Mouse (Mus musculus) Patski (cell line): Measurements from ENCODE around the gene Bmpr1b. TPM values are rescaled to one million over a fixed set of nuclear protein-coding genes. Genes with fewer than 3 reads are reported as not detected.

ENCODE experiments used
- ATAC-seq: fragments of 100-300 bp; one replicate; pipeline ENCODE4 v1.8.0; 2021
- CTCF ChIA-PET: fragments of 350-600 bp; sonication (Branson Sonifier 250); formaldehyde crosslinking; loops from one replicate; lab custom pipeline; 2022; ENCODE audit warnings: inconsistent platforms; lab: Charles Lee
- POLR2A ChIA-PET: fragments of 350-600 bp; sonication (Branson Sonifier 250); formaldehyde crosslinking; loops from one replicate; lab custom pipeline; 2022; ENCODE audit warnings: antibody characterized with exemption, inconsistent platforms; lab: Charles Lee
- DNase-seq: peaks from one replicate; pipeline ENCODE4 v3.0.0-alpha.2; 2011; ENCODE audit warnings: low read depth, low spot score
- H3K27me3 ChIP-seq: fragments of 371-371 bp; one replicate; pipeline ENCODE4 v1.5.1; 2021
- CTCF ChIP-seq: fragments of 100-300 bp; IDR thresholded peaks from one replicate; pipeline ENCODE4 v1.5.1; 2021
- in situ Hi-C: fragments of 300-500 bp; cut with MboI; formaldehyde crosslinking; loops from 3 replicates; pipeline ENCODE4 v1.11.1; 2018; ENCODE audit warnings: low pct_unique_long_range_greater_than_20kb, mixed read lengths
- polyA plus RNA-seq: library from polyadenylated mRNA; unstranded; gene quantifications from one replicate; pipeline ENCODE4 v1.2.3, GENCODE M21; 2021

The Bmpr1b gene
- polyA plus RNA-seq, 1 experiment from 2014 or later = not detected

DNA sequence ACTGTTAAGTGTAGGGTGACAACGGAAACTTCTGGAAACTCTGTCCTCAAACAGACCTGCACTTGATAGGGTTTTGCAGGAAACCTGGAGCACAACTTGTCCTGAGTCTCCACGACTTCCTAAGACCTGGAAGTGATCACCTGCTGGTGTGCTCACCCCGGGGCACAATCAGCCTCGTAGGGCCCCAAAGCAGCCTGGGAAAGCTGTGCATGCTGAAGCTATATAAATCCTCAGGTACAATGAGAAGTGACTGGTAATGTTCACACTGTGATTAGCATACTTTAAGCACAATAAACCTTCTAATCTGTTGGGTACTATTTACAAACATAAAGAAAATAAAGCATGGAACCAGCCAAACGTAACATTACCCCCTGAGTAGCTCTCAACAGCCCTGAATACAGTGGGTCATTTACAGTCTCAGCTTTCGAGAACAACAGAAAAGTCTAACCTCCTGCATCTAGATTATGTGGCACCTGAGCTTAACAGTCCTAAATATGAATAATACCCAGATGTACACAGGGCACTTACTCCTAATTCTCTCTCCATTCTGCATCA is 54.4 kb downstream of the Bmpr1b start:
- ChIA-PET POLR2A (interaction anchor here (1.1 kb wide), 1 partner anchor 28 kb away, joined by 3 read pairs; no protein-coding TSS in a partner anchor), CTCF (interaction anchor here (0.9 kb wide), 1 partner anchor 71 kb away, joined by 3 read pairs; no protein-coding TSS in a partner anchor)
- ATAC-seq (no peak), DNase-seq (no peak)
- no peaks in the 10 kb centered on the region for H3K27me3 ChIP-seq
- in situ Hi-C loops = no loop called here
- no peak for TF ChIP-seq CTCF

DNA sequence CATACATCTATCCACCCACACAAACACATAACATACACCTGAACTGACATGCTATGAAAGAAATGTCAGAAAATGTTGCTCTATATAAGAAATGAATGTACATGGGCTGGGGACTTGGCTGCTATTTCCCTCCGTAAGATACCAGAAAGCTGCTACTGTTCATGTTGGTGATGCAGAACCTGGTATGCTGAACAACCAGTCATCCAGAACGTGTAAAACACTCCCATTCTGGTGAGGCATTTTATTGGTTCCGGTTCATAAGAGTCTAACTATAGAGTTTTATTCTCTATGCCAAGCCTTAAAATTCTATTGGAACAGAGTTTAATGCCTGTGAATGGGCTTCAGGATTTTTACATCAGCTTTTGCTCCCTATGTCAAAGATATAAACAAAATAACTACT is 55.0 kb downstream of the Bmpr1b start:
- no peak for DNase-seq
- ChIA-PET POLR2A (no interaction called here), CTCF (no interaction called here)
- no peak for TF ChIP-seq CTCF
- ATAC-seq = peak; percentile 58
- H3K27me3 ChIP-seq = no peaks in the 10 kb centered on the region
- in situ Hi-C loops = no loop called here

DNA sequence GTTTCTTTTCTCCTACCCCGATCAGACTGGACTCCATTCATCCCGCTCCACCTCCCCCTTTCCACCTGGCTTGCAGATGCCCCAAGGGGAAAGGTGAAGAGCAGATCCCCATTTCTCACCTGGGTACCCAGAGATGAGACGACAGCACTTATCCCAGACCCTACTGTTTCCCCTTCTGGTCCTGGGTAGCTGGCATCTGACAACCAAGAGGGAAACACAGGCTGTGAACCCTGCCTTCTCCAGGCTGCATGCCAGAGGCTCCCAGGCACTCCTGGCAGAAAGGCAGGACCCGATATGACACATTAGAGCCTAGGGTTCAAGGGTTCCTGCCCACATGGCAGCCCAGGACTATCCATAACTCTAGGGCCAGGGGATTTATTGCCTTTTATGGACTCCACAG is 56.0 kb downstream of the Bmpr1b start:
- TF ChIP-seq CTCF = no peak
- H3K27me3 ChIP-seq = no peaks in the 10 kb centered on the region
- in situ Hi-C loops = no loop called here
- no peak for ATAC-seq
- ChIA-PET CTCF (no interaction called here), POLR2A (no interaction called here)
- DNase-seq = no peak

DNA sequence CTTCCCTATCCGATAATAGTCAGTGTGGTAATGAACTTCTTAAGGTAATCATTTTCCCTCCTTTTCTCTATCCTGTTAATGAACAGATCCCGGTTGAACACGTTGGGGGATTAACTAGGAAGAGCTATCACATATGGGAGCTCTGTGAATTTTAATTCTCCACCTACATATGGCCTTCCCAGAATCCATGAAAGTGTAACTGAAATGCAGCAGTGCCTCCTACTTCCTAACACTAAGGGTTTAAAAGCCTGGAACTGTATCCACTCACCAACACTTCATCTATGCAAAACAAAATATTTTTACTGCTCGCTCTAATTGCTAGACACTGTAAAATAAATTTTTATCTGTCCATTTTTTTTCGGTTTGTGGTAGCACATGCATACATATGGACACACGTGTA is 63.0 kb downstream of the Bmpr1b start:
- in situ Hi-C loops = no loop called here
- ATAC-seq = no peak
- ChIA-PET POLR2A (interaction anchor here (1.0 kb wide), 1 partner anchor 20 kb away, joined by 3 read pairs; no protein-coding TSS in a partner anchor), CTCF (no interaction called here)
- H3K27me3 ChIP-seq = no peaks in the 10 kb centered on the region
- no peak for DNase-seq
- TF ChIP-seq CTCF = no peak

DNA sequence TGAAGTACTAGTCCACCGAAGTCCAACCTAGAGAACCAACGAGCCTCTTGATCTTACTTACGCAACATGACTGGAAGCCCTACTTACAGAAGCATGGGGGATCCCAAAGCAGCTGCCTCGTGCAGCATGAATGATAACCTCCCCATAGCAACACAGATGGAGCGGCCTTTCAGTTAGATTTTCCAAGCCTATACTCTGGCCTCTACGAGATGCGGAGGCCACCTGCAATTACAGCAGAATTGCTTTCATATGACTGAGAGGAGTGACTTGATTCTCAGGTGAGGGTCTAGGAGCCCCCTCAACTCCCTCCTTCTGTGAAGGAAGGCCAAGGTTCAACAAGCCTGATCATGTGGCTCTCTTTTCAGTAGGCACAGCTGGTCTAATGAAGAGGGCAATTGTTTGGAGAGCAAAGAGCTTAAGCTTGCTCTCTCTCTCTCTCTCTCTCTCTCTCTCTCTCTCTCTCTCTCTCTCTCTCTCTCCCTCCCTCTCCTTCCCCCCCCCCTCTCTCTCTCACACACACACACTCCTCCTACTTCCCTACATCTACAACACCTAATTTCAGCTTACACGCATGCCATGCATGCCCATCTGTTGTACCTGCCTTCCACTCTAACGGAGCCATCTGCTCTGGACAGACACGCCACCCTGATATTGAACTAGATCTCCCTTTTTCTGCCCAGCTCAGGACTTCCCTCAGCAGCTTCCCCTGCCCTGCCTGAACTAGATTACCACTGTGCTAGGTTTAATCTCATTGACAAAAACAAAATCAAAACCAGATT is 65.0 kb downstream of the Bmpr1b start:
- DNase-seq (no peak), ATAC-seq (no peak)
- POLR2A ChIA-PET = no interaction called here
- no peaks in the 10 kb centered on the region for H3K27me3 ChIP-seq
- in situ Hi-C loops = no loop called here
- CTCF ChIA-PET = no interaction called here
- TF ChIP-seq CTCF = no peak

DNA sequence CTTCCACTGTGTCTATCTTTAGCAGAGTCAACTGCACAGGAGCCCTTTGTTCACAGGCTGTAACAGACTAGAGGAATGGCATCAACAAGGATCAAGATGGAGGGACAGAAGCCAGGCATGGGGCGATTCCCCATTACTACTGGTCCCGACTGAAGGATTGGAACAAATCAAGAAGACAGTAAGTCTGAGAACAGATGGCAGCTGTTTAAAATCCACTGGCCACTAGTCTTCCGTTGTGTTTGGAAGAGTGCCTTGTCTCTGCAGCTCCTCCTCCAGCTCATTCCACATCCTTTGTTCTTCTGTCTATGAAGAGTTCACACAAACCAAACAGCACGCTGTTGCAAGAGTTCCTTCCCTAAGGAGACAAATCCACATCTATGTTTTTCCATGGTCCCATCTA is 65.6 kb downstream of the Bmpr1b start:
- in situ Hi-C loops = no loop called here
- POLR2A ChIA-PET = no interaction called here
- no peaks in the 10 kb centered on the region for H3K27me3 ChIP-seq
- CTCF ChIA-PET = no interaction called here
- DNase-seq (no peak), ATAC-seq (no peak)
- no peak for TF ChIP-seq CTCF

DNA sequence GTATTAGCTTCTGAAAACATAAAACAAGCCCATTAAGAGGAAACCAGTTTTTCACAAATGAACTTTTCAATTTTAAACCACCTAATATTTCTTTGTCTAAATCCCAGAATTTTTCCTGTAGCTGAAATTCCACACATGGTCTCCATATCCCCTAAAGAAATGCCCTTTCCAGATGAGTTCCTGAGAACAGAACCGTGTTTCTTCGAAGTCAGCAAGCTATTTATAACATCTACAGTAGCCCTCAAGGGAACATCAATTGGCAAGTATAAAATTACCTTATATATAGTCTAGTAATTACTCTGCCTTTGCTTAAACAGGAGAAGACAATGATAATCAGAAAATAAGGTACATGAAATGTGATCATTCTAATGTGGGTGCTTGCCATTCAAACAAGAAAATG is 70.1 kb downstream of the Bmpr1b start:
- ChIA-PET POLR2A (no interaction called here), CTCF (no interaction called here)
- ATAC-seq (no peak), DNase-seq (no peak)
- no peak for TF ChIP-seq CTCF
- H3K27me3 ChIP-seq = peaks cover 3% of the 10 kb centered on the region
- in situ Hi-C loops = no loop called here

DNA sequence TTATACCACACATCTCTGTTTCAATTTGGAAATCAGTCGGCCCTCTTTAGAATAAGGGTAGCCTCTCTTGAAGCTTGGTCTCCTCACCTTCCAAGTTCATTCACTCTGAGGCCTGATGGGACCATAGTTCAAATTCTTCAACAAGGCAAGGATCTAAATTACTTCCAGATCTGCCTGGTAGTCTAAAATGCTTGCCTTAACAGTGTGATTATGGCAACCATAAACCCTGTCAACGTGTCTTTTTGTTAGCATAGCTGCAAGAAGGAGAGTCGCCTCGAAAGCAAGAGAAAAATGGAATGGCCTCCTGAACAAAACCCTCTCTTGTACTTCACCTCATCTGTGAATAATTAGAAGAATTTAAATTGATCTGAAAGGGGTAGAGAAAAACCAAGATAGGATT is 75.2 kb downstream of the Bmpr1b start:
- no peak for ATAC-seq

DNA sequence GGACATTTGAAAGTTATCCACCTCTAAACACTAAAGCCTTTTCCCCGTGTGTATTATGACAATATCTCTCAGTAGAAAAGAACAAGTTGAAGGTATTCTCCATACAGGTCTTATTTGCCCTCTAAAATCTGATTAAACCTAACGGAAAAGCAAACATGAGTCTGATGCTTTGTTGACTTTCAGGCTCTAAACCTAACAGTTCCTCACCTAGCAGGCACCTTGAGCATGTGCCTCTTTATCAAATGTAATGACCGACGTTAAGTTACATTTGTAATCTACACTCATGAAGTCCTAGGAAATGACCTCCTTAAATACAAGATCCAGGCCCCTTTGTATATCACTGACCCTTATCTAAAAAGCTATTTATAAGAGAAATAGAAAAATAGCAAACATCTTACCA is 79.5 kb downstream of the Bmpr1b start:
- TF ChIP-seq CTCF = no peak
- ChIA-PET CTCF (interaction anchor here (1.2 kb wide), 1 partner anchor 11 kb away, joined by 3 read pairs; no protein-coding TSS in a partner anchor), POLR2A (no interaction called here)
- no peaks in the 10 kb centered on the region for H3K27me3 ChIP-seq
- ATAC-seq = no peak
- DNase-seq = no peak
- in situ Hi-C loops = no loop called here

More for the DNA sequence above, 75.2 kb downstream of the Bmpr1b start:
- ChIA-PET POLR2A (no interaction called here), CTCF (no interaction called here)
- in situ Hi-C loops = no loop called here
- DNase-seq = no peak
- H3K27me3 ChIP-seq = peaks cover 3% of the 10 kb centered on the region
- TF ChIP-seq CTCF = no peak

DNA sequence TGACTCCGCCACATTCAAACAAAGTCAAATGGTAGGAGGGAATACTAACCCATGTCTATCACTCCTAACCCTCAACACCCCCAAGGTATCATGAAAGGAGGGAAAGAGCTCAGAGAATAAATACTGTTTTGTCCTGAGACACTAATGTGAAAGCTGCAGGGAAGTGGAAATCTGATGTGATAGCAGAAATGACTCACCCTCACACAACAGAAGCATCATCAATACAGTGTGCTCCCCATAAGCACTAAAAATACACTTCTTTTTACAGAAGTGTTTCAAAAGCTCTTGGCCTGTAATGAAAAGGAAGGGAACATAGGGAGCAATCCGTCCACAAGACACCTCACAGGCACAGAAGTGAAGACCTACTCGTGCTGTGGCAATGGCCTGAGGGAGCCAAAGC is 83.3 kb downstream of the Bmpr1b start:
- CTCF ChIA-PET = interaction anchor here (1.3 to 1.9 kb wide), 4 partner anchors 14 to 42 kb away, joined by 3 to 5 read pairs (median 4); no protein-coding TSS in a partner anchor
- ATAC-seq (no peak), DNase-seq (no peak)
- no peaks in the 10 kb centered on the region for H3K27me3 ChIP-seq
- no peak for TF ChIP-seq CTCF
- POLR2A ChIA-PET = interaction anchor here (1.0 to 1.4 kb wide), 2 partner anchors 20 to 29 kb away, joined by 3 read pairs; no protein-coding TSS in a partner anchor
- in situ Hi-C loops = no loop called here

DNA sequence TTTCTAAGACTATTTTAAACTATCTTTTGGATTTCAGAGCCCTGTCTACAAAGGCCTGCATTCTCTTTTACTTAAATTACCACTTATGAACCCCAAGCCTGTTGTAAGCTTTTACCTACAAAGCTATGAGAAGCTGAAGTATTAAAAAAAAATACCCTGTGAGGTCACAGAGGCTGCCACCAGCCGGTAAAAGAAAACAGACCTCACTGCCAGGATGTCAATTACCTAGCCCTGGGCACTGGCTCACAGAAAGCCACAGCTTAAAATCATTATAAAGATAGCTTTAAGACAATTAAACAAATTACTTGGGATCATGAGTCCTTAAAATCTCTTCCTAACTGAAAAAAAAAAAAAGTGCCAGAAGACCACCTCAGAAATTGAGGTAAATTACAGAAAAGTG is 85.1 kb downstream of the Bmpr1b start:
- ChIA-PET CTCF (no interaction called here), POLR2A (no interaction called here)
- ATAC-seq (no peak), DNase-seq (no peak)
- H3K27me3 ChIP-seq = no peaks in the 10 kb centered on the region
- TF ChIP-seq CTCF = no peak
- in situ Hi-C loops = no loop called here
